Mouse (Mus musculus) embryo, embryonic 10.5 days (tissue): ENCODE results near the gene Sdk2.
A peak's percentile ranks its signal among the peaks of the same experiment; 100 is the strongest.

Source experiments
- DNase-seq: peaks from one replicate; pipeline ENCODE4 v3.0.0-alpha.2; 2015; ENCODE audit warnings: low spot score

Gene Sdk2

DNA sequence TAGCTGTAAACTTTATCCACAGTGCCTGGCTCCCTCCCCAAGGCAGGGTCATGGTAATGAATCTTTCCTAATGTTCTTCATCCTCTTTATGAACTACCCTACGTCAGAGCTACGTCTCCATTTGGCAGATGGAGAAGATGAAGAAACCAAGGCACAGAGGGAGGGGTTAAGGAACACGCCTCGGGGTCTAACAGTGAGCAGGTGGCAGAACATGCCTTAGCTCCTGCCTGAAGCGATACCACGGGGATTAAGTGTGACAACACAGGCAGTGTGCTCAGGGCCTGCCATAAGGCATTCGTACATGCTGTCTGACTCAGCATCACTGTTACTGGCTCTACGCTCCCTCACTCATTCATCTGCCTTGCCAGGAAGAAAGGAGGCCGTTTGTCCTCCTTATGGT, 138.6 kb downstream of the Sdk2 start:
- no peak for DNase-seq

- DNase-seq: no peak
These were observed 139.0 kb downstream of the Sdk2 start for GRCm38 (mm10) chr11:113927826-113928225.

DNA sequence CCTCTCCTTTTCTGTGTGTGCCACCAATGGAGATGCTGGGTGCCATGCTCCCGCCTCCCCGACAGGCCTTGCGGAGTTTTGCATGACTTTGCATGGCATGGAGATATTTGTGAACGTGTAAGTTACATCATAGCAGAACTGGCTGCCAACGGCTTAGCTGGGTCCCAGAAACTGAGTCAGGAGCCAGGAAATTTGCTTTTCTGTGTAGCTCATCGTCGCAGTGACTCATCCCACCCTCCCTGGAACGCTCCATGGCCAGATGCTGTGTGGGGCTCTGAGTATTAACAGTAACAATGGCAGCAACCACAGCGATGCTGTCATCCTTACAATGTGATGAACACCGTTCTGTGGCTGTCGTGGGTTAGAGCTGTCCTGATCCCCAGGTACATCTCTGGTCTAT, 139.6 kb downstream of the Sdk2 start:
- no peak for DNase-seq

DNA sequence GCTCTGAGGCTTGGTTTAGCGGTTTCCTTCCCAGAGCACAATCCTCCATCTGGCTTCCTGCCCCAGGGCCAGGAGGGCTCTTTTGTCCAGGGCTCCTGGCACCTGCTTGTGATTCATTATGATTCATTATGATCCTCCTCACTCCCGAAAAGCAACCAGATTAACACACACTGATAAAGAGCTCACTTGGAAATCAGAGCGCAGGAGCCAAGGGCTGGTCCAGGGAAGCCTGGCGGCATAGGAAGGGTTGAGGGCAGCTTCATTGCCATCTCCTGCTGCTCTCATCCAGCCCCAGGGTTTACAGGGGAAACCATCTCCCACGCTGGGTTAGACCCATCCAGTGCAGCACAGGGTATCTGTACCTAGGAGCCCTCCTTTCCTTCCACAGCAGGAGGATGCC, 143.7 kb downstream of the Sdk2 start:
- DNase-seq: no peak

DNA sequence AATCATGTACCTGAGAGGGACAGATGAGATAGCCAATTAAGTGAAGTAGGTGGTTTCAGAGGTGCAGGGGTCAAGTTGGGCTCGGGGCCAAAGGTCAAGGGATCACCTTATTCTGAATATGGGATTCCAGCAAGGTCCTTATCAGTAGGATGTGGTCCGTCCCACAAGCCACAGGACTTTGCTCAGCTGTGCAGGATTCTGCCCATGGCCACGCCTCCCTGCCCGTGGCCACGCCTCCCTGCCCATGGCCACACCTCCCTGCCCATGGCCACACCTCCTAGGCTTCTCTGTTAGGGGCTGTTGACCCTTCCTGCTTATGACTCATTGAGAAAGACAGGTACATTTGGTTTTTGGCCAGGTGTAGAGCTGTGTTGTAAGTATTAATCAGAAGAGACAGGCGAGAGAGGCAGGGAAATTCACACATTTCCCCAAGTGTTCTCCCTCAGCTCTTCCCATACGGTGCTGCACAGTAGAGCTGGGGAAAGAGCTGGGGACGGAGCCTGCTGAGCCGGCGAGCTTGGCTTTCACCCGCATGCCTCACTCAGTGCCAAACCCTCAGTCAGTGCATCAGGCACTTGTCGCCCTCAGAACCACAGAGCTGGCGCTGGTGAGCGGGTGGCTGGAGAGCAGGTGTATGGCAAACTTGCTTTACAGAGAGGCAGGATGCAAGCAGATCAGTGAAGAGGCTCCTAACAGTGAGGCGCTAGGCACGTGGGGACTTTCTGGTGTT, 163.6 kb downstream of the Sdk2 start:
- no peak for DNase-seq

GRCm38 (mm10) chr11:113901906-113902305, 164.9 kb downstream of the Sdk2 start:
- no peak for DNase-seq

- DNase-seq: no peak
These were observed 168.2 kb downstream of the Sdk2 start for GRCm38 (mm10) chr11:113898671-113899070.

DNA sequence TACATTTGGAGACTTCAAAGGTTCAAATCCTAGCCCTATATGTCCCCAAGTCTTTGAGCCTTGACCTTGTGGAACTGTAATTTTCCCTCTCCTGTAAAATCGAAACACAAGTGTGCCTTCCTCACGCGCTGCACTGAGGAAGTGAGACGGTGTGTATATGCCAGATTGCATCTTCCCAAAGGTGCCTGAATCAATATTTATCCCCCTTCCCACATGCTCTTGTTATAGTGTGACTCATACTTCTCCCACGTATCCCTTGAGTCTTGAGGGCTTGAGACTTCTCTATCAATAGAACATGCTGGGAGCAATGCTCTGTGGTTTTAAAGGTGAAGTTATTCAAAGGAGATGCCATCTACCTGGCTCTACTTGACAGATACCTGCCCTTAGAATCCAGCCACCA, 170.8 kb downstream of the Sdk2 start:
- DNase-seq: no peak

DNA sequence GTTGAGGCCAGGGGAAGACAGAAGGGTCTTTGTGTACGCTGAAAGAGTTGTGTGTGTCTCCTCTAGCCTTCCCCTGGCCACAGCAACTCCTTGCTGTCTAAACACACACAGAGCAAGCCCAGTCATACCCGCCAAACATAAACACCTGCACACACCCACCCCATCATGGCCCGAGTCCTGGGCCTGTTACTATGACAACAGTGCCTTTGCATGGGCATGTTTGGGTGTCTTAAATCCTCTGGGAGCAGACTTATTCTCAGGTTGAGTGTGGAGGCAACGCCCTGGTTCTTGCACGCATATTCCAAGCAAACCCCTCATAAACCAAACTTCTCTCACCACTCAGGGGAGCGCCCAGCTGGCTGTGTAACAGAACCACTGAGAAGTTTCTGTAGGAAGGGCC, 173.9 kb downstream of the Sdk2 start:
- DNase-seq: no peak

- DNase-seq: peak; percentile 13
These were observed 174.8 kb downstream of the Sdk2 start for GRCm38 (mm10) chr11:113892067-113892466.

DNA sequence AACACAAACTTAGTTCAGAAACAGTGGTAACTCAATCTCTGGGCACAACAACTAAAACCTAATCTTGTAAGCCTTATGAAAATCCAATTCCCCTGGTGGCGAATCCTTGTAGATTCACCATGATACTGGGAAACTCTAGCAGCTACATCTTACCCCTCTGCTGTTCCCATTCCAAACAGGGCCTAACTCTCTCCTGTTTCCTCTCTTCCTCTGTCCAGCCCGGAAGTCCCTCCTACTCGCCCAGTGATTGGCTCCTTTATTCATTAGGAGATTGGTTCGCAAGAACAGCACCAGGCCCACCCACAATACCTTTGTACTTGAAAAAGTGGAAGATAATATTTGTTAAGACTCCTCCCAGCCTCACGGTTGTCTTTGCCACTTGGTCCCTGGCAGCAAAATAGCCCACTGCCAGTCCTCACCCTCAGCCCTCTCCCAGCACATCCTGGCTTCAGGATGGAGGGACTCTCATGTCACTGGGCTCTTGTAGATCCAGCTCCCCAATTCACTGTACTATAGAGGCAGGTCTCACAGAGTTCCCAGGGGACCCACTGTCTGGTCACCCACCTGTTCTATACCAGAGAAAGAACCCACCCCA, 178.6 kb downstream of the Sdk2 start:
- no peak for DNase-seq

DNA sequence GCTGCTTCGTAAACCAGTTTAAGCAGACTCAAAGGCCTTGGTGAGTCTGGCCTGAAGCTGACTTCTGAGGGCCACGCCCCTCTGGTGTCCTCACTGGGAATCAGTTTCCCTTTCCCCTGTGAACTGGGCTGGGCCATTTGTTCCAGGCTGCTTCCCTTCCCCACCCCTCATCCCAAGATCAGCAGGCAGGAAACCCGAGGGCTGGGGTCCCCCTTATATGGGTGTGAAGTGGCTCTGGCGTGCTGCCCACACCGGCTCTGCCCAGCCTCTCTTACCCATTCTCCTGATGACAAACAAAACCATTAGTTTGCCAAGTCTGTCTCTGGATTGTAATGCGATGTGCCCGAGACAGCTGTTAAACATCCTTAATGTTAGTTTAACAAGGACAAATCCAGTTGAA, 180.5 kb downstream of the Sdk2 start:
- no peak for DNase-seq

- no peak for DNase-seq
These were observed 181.9 kb downstream of the Sdk2 start for GRCm38 (mm10) chr11:113884962-113885361.

GRCm38 (mm10) chr11:113883031-113883430, 183.8 kb downstream of the Sdk2 start:
- no peak for DNase-seq

DNA sequence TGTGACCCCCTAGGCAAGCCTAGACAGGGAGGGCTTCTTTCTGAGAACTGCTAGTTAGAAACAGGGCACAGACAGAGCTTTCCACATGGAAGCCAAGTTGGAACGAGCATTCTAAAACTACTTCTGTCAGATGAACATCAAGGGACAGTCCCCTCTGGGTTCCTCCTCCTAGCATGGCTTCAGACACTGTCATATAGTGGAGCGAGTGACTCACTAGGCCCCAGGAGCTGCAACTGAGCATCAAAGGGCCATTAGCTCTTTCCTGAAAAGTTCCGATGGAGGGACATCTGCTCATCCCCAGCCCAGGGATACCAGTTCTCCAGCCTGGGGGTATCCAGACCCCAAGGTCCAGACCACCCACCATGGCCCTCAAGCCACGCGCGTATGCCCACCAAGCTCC, 185.0 kb downstream of the Sdk2 start:
- DNase-seq: no peak

- DNase-seq: no peak
These were observed 199.8 kb downstream of the Sdk2 start for GRCm38 (mm10) chr11:113867066-113867465.

DNA sequence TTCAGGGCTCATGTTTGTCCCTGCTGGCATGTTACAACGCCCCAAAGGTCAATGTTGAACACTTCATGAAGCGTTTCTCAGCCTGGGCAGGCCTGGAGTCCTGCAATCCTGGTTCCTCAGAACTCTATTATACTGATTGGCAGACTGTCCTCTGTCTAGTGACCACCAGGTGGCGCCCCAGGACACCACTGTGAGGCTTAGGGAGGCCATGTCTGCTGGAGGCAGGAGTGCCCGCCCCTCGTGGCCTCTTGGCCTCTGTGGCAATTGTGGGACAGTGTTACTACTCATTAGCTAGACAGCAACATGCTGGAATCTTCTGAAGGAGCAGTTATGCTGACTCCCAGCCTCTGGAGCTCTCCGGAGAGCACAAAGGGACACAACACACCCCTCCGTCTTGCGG, 201.2 kb downstream of the Sdk2 start:
- peak; percentile 96 for DNase-seq

GRCm38 (mm10) chr11:113863408-113863807, 203.4 kb downstream of the Sdk2 start:
- DNase-seq: peak; percentile 52

DNA sequence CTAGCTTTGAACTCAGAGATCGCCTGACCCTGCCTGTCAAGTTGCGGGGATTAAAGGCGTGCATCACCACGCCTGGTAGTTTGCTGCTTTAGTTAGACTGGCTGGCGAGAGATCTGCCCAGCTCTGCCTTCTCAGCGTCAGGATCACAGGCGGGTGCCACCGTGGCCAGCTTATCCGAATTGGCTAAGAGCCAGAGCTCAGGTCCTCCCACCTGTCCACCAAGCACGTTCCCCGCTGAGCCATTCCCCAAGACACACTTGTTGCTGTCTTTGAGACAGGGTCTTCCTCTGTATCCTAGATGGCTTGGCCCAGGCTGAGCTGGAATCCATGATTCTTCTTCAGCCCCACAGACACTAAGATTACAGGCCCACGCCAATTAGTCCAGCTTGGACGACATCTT, 211.2 kb downstream of the Sdk2 start:
- DNase-seq: no peak

- DNase-seq: no peak
These were observed 215.1 kb downstream of the Sdk2 start for GRCm38 (mm10) chr11:113851750-113852149.

DNA sequence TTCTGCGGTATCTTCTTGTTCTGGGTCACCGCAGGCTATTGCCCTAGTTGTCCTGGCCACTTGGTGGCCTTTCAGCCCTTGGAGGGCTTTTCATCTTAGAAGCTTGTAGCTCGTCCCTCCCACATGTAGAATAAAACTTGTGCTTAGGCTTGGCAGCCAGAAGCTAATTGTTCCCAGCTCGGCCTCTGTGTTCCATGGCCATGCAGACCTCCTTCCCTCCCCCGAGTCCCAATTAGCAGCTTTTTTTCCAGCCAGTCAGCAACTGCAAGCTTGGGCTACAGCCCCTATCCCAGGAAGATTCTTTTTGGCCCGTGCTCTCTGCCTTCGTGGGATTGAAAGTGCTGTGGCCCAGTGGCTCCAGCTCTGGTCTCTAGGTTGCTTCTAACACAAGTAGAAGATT, 217.5 kb downstream of the Sdk2 start:
- no peak for DNase-seq

GRCm38 (mm10) chr11:113843920-113844319, 222.9 kb downstream of the Sdk2 start:
- DNase-seq: peak; percentile 15

- no peak for DNase-seq
These were observed 224.0 kb downstream of the Sdk2 start for GRCm38 (mm10) chr11:113842879-113843278.

- no peak for DNase-seq
These were observed 235.2 kb downstream of the Sdk2 start for GRCm38 (mm10) chr11:113831608-113832007.
